12 mouse cellular contexts compared by ENCODE assay signal in genomic region chr11:116617641-116618040, GRCm38 (mm10). TPM values are rescaled to one million over a fixed set of nuclear protein-coding genes. Genes with fewer than 3 reads are reported as not detected.
DNase-seq lines count a peak whose midpoint lies in the region; ATAC-seq and TF ChIP-seq lines count a peak whose summit lies in the region.
"Had no signal": no experiment of that assay in that cellular context is flagged by ENCODE, and none has a peak within 500 bp of the region (broad histone marks: within the 10 kb centered on the region; RNA-seq: fewer than 3 reads in every experiment).

No protein-coding gene starts in this region.

- H3K4me3 ChIP-seq in limb, embryonic 12.5 days (replicated peaks): no peak overlapping the region
- no peak overlapping the region for H3K4me3 ChIP-seq in thymus, adult 2 months (ENCODE audit: control insufficient read depth, insufficient read depth, low read length)
- H3K4me3 ChIP-seq: embryonic facial prominence, embryonic 12.5 days had no signal

- ATAC-seq in limb, embryonic 12.5 days (ENCODE audit: insufficient number of reproducible peaks, insufficient read depth, low FRiP score, low TSS enrichment, low read depth): no peak

- DNase-seq in cerebellum, postnatal 14 days: peak; percentile 74 to 76
- DNase-seq in cerebellum, adult 9-10 months: no peak
- DNase-seq in left cerebral cortex, postnatal 4 days: peak; percentile 56
- no peak for DNase-seq in left cerebral cortex, adult 9 months (ENCODE audit: low spot score in 2 of 2)
- peak; percentile 65 to 74 for DNase-seq in lung, postnatal 4 days
- no peak for DNase-seq in thymus, adult 2 months
- DNase-seq in spleen, adult 18-20 months: no peak

- peaks cover 67% of the 10 kb centered on the region for H3K4me1 ChIP-seq in limb, embryonic 12.5 days (replicated peaks)
- H3K4me1 ChIP-seq in thymus, adult 2 months (replicated peaks; ENCODE audit: control insufficient read depth, insufficient read depth, low read length): peaks cover 49% of the 10 kb centered on the region

- no peak overlapping the region for H3K9ac ChIP-seq in limb, embryonic 12.5 days (replicated peaks)
- H3K9ac ChIP-seq: embryonic facial prominence, embryonic 12.5 days had no signal

- H3K27me3 ChIP-seq in limb, embryonic 12.5 days: 0 out of 2 replicates have a peak, but pooled peaks cover 5% of the 10 kb centered on the region
- no peaks in the 10 kb centered on the region for H3K27me3 ChIP-seq in thymus, adult 2 months (ENCODE audit: control insufficient read depth, insufficient read depth, low read length)

- TF ChIP-seq CTCF in thymus, adult 2 months (IDR thresholded peaks at IDR 0.05; ENCODE audit: borderline replicate concordance, control insufficient read depth, extremely low read depth, insufficient read depth, low read length, poor library complexity): no peak

- no peaks in the 10 kb centered on the region for H3K36me3 ChIP-seq in limb, embryonic 12.5 days
- no peaks in the 10 kb centered on the region for H3K36me3 ChIP-seq in thymus, adult 2 months (ENCODE audit: control insufficient read depth, insufficient read depth, low read length)
- H3K36me3 ChIP-seq: embryonic facial prominence, embryonic 12.5 days had no signal

- 90% methylated on average over 7 of the region's 7 CpGs for WGBS in limb, embryonic 12.5 days
- WGBS in thymus, adult 2 months: 13% methylated on average over 7 of the region's 7 CpGs

- no peaks in the 10 kb centered on the region for H3K9me3 ChIP-seq in limb, embryonic 12.5 days
- H3K9me3 ChIP-seq: embryonic facial prominence, embryonic 12.5 days had no signal

- 0 out of 2 replicates have a peak overlapping the region, but pooled peaks have one; percentile 2 for H3K27ac ChIP-seq in limb, embryonic 12.5 days
- H3K27ac ChIP-seq in thymus, adult 2 months (ENCODE audit: control insufficient read depth, insufficient read depth, low read length): no peak overlapping the region
- H3K27ac ChIP-seq: embryonic facial prominence, embryonic 12.5 days had no signal

- no peak for TF ChIP-seq POLR2A in thymus, adult 2 months (IDR thresholded peaks at IDR 0.05; ENCODE audit: control insufficient read depth, extremely low read depth, insufficient read depth, low read length, poor library complexity)

- H3K4me2 ChIP-seq in limb, embryonic 12.5 days: no peak overlapping the region
- H3K4me2 ChIP-seq: embryonic facial prominence, embryonic 12.5 days had no signal

- intact Hi-C loops in left cerebral cortex, postnatal 4 days (cut with DNase I): no loop called here

RNA-seq across cellular contexts. Expression of gene Rhbdf2, which starts 9.2 kb away (rescaled TPM):
- 1 to 10 TPM in 1 of 2 experiments, under 1 TPM in 1; 0.90 to 1.5 TPM for total RNA-seq in left cerebral cortex, postnatal 4 days (2021)
- 4.1 and 5.1 TPM in 2 replicates for polyA plus RNA-seq in limb, embryonic 12.5 days (2016; fragmentation: Nextera tagmentation; extraction: Ambion mirVana)
- polyA plus RNA-seq in thymus, adult 2 months (2012; rRNA removed): 40.8 and 44.4 TPM in 2 replicates

RNA-seq across cellular contexts. Expression of gene Aanat, which starts 31.4 kb away (rescaled TPM):
- total RNA-seq in left cerebral cortex, postnatal 4 days (2021): under 1 TPM; 0.52 to 0.96 TPM
- polyA plus RNA-seq in limb, embryonic 12.5 days (2016; fragmentation: Nextera tagmentation; extraction: Ambion mirVana): not detected in 2 replicates
- not detected in 2 replicates for polyA plus RNA-seq in thymus, adult 2 months (2012; rRNA removed)
- total RNA-seq: heart, postnatal 14 days had no signal
- polyA plus RNA-seq: embryonic facial prominence, embryonic 12.5 days; large intestine, adult 2 months; small intestine, adult 2 months had no signal

RNA-seq across cellular contexts. Expression of gene Prcd, which starts 35.7 kb away (rescaled TPM):
- 1 to 10 TPM in 1 of 2 experiments, under 1 TPM in 1; 0.98 to 2.2 TPM for total RNA-seq in left cerebral cortex, postnatal 4 days (2021)
- 0.45 and 0.63 TPM in 2 replicates for polyA plus RNA-seq in limb, embryonic 12.5 days (2016; fragmentation: Nextera tagmentation; extraction: Ambion mirVana)
- 0.36 and 0.97 TPM in 2 replicates for polyA plus RNA-seq in thymus, adult 2 months (2012; rRNA removed)

RNA-seq across cellular contexts. Expression of gene Ube2o, which starts 36.4 kb away (rescaled TPM):
- 100 to 1,000 TPM; 115 to 128 TPM for total RNA-seq in left cerebral cortex, postnatal 4 days (2021)
- polyA plus RNA-seq in limb, embryonic 12.5 days (2016; fragmentation: Nextera tagmentation; extraction: Ambion mirVana): 14.8 and 21.7 TPM in 2 replicates
- 26.5 and 27.1 TPM in 2 replicates for polyA plus RNA-seq in thymus, adult 2 months (2012; rRNA removed)

RNA-seq across cellular contexts. Expression of gene Cygb, which starts 36.5 kb away (rescaled TPM):
- total RNA-seq in left cerebral cortex, postnatal 4 days (2021): 10 to 100 TPM; 17.1 to 20.6 TPM
- polyA plus RNA-seq in limb, embryonic 12.5 days (2016; fragmentation: Nextera tagmentation; extraction: Ambion mirVana): 3.1 and 3.6 TPM in 2 replicates
- polyA plus RNA-seq in thymus, adult 2 months (2012; rRNA removed): 9.4 and 14.0 TPM in 2 replicates

Comparison
In these comparisons a context has a peak if more than half of its experiments do, and no peak if none do; other contexts are left out.
1. DNase-seq: peak in cerebellum, postnatal 14 days (2 of 2), left cerebral cortex, postnatal 4 days (single experiment) and lung, postnatal 4 days (2 of 2); none in cerebellum, adult 9-10 months (single experiment), left cerebral cortex, adult 9 months (0 of 2), thymus, adult 2 months (single experiment) and spleen, adult 18-20 months (0 of 2).